Mouse (Mus musculus) megakaryocyte, embryonic 14.5 days (primary cell): Measurements from ENCODE around the gene Il4.

ENCODE experiments used
- FLI1 ChIP-seq: IDR thresholded peaks from 2 replicates; pipeline ENCODE4 v1.6.1; 2012; ENCODE audit warnings: low read length, inconsistent platforms, mixed read lengths
- GATA1 ChIP-seq: IDR thresholded peaks from 3 replicates; pipeline ENCODE4 v1.6.1; 2012; ENCODE audit warnings: mixed read lengths, low read length, inconsistent platforms, borderline replicate concordance

- TF ChIP-seq GATA1 = no peak
- no peak for TF ChIP-seq FLI1
These were observed 12.9 kb downstream of the Il4 start for GRCm38 (mm10) chr11:53605609-53606008.
